Mouse (Mus musculus) heart, postnatal 0 days (tissue): Measurements from ENCODE around the gene Adcy7.

Experiments used
- CTCF ChIP-seq: IDR thresholded peaks from 2 replicates; pipeline ENCODE4 v1.5.1; 2016; ENCODE audit warnings: antibody characterized with exemption, control low read depth, low read depth
- EP300 ChIP-seq: IDR thresholded peaks from 2 replicates; pipeline ENCODE4 v1.6.1; 2016; ENCODE audit warnings: antibody characterized with exemption, low read depth

DNA sequence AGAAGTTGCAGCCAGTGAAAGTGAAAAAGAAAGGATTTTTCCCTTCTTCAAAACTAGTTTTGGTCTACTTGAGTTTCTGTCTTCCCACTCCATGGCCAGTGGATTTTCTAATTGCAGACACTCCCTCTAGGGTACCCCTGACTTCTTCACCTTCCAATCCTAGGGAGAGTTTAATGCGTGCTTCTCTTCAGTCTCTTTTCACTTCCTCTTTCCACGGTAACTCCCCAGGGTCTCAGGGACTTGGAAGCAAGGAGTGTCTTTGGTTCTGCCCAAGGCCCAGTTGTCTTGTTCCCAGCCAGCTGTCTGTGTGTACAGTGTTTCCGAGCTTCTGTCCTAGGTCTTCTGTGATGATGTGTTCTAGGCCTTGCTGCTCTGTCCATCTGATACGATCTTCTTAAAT, 30.3 kb upstream of the Adcy7 start:
- TF ChIP-seq CTCF = no peak
- no peak for TF ChIP-seq EP300
